Mouse (Mus musculus) midbrain, embryonic 13.5 days (tissue): ENCODE results near the gene Tbc1d1. TPM values are rescaled to one million over a fixed set of nuclear protein-coding genes. Genes with fewer than 3 reads are reported as not detected.

Experiments used
- ATAC-seq: fragments of 200-750 bp; cut with Nextera tagmentation; 2 replicates; pipeline ENCODE4 v1.8.0; 2017; ENCODE audit warnings: mild to moderate bottlenecking, moderate TSS enrichment, moderate library complexity
- H3K27ac ChIP-seq: fragments of 300-500 bp; sonication (generic); 2 replicates; pipeline ENCODE4 v1.5.1; 2015; ENCODE audit warnings: inconsistent platforms, mild to moderate bottlenecking, moderate library complexity
- H3K27me3 ChIP-seq: fragments of 300-500 bp; sonication (generic); 2 replicates; pipeline ENCODE4 v1.6.1; 2015; ENCODE audit warnings: mild to moderate bottlenecking, inconsistent platforms
- H3K36me3 ChIP-seq: fragments of 300-500 bp; sonication (generic); 2 replicates; pipeline ENCODE4 v1.6.1; 2015; ENCODE audit warnings: mild to moderate bottlenecking, inconsistent platforms
- H3K4me1 ChIP-seq: fragments of 300-500 bp; sonication (generic); replicated peaks from 2 replicates; pipeline ENCODE4 v1.6.1; 2015; ENCODE audit warnings: inconsistent platforms
- H3K4me2 ChIP-seq: fragments of 300-500 bp; sonication (generic); replicated peaks from 2 replicates; pipeline ENCODE4 v1.6.1; 2015; ENCODE audit warnings: moderate library complexity, mild to moderate bottlenecking, inconsistent platforms
- H3K4me3 ChIP-seq: fragments of 300-500 bp; sonication (generic); replicated peaks from 2 replicates; pipeline ENCODE4 v1.5.1; 2015; ENCODE audit warnings: mild to moderate bottlenecking, inconsistent platforms
- H3K9ac ChIP-seq: fragments of 300-500 bp; sonication (generic); replicated peaks from 2 replicates; pipeline ENCODE4 v1.6.1; 2015; ENCODE audit warnings: mild to moderate bottlenecking, inconsistent platforms
- H3K9me3 ChIP-seq: fragments of 300-500 bp; sonication (generic); 2 replicates; pipeline ENCODE4 v1.6.1; 2016; ENCODE audit warnings: mild to moderate bottlenecking, inconsistent platforms
- WGBS: fragments of 180-500 bp; shearing (Covaris S2); methylation state at CpG from one replicate; pipeline ENCODE4 v1.1.7; 2015; 5-methylcytosine and 5-hydroxymethylcytosine counted together
- polyA plus RNA-seq: library from polyadenylated mRNA; unstranded; fragments of >200 nt; fragmentation: Nextera tagmentation; extraction: Ambion mirVana; gene quantifications from 2 replicates; pipeline ENCODE4 v1.2.1, GENCODE M21; 2015

Gene Tbc1d1
- polyA plus RNA-seq, 1 experiment from 2014 or later = 11.7 TPM

- H3K36me3 ChIP-seq = no peaks in the 10 kb centered on the region
- no peak overlapping the region for H3K27ac ChIP-seq
- H3K9ac ChIP-seq = no peak overlapping the region
- WGBS = 95% methylated on average over 5 of the region's 5 CpGs
- H3K9me3 ChIP-seq = no peaks in the 10 kb centered on the region
- peaks cover 15% of the 10 kb centered on the region for H3K4me1 ChIP-seq
- ATAC-seq = no peak
- H3K4me3 ChIP-seq = no peak overlapping the region
- no peaks in the 10 kb centered on the region for H3K27me3 ChIP-seq
- H3K4me2 ChIP-seq = no peak overlapping the region
These were observed 217.6 kb downstream of the Tbc1d1 start for GRCm38 (mm10) chr5:64373695-64374094.

GRCm38 (mm10) chr5:64375851-64376250, 219.7 kb downstream of the Tbc1d1 start:
- Histone ChIP-seq H3K4me2 (no peak overlapping the region; the same call in 1 of the 2 replicates), H3K4me1 (peaks cover 20% of the 10 kb centered on the region), H3K9me3 (no peaks in the 10 kb centered on the region), H3K27me3 (no peaks in the 10 kb centered on the region), H3K27ac (no peak overlapping the region), H3K4me3 (no peak overlapping the region), H3K9ac (no peak overlapping the region), H3K36me3 (no peaks in the 10 kb centered on the region)
- WGBS = 78% methylated on average over 3 of the region's 3 CpGs
- ATAC-seq = no peak

- H3K9me3 ChIP-seq = no peaks in the 10 kb centered on the region
These were observed 220.4 kb downstream of the Tbc1d1 start for GRCm38 (mm10) chr5:64376466-64376865.

GRCm38 (mm10) chr5:64377705-64378104, 221.6 kb downstream of the Tbc1d1 start:
- no peak for ATAC-seq
- H3K9ac ChIP-seq = no peak overlapping the region
- no peak overlapping the region for H3K4me3 ChIP-seq
- H3K27me3 ChIP-seq = no peaks in the 10 kb centered on the region
- peaks cover 36% of the 10 kb centered on the region for H3K4me1 ChIP-seq
- H3K27ac ChIP-seq = no peak overlapping the region
- H3K9me3 ChIP-seq = no peaks in the 10 kb centered on the region
- no peaks in the 10 kb centered on the region for H3K36me3 ChIP-seq
- WGBS = 85% methylated on average over 8 of the region's 8 CpGs
- no peak overlapping the region for H3K4me2 ChIP-seq

More at GRCm38 (mm10) chr5:64376466-64376865, 220.4 kb downstream of the Tbc1d1 start:
- ATAC-seq = no peak
- no peaks in the 10 kb centered on the region for H3K36me3 ChIP-seq
- H3K27ac ChIP-seq = no peak overlapping the region
- H3K4me2 ChIP-seq = no peak overlapping the region
- H3K4me3 ChIP-seq = no peak overlapping the region
- H3K27me3 ChIP-seq = no peaks in the 10 kb centered on the region
- H3K9ac ChIP-seq = no peak overlapping the region
- peaks cover 26% of the 10 kb centered on the region for H3K4me1 ChIP-seq
- 72% methylated on average over 7 of the region's 7 CpGs for WGBS

GRCm38 (mm10) chr5:64378591-64379275, 222.6 kb downstream of the Tbc1d1 start:
- no peak overlapping the region for H3K4me3 ChIP-seq
- H3K27ac ChIP-seq = no peak overlapping the region; the same call in 1 of the 2 replicates
- peaks cover 37% of the 10 kb centered on the region for H3K4me1 ChIP-seq
- H3K9ac ChIP-seq = no peak overlapping the region
- H3K9me3 ChIP-seq = no peaks in the 10 kb centered on the region
- H3K27me3 ChIP-seq = no peaks in the 10 kb centered on the region
- ATAC-seq = no peak
- no peaks in the 10 kb centered on the region for H3K36me3 ChIP-seq
- no peak overlapping the region for H3K4me2 ChIP-seq
- 73% methylated on average over 13 of the region's 13 CpGs for WGBS

- Histone ChIP-seq H3K4me3 (no peak overlapping the region), H3K27ac (no peak overlapping the region), H3K27me3 (no peaks in the 10 kb centered on the region), H3K4me1 (peaks cover 33% of the 10 kb centered on the region), H3K9ac (no peak overlapping the region), H3K4me2 (no peak overlapping the region), H3K36me3 (no peaks in the 10 kb centered on the region), H3K9me3 (no peaks in the 10 kb centered on the region)
- WGBS = 87% methylated on average over 5 of the region's 5 CpGs
- no peak for ATAC-seq
These were observed 223.7 kb downstream of the Tbc1d1 start for GRCm38 (mm10) chr5:64379829-64380228.

GRCm38 (mm10) chr5:64380698-64381375, 224.7 kb downstream of the Tbc1d1 start:
- no peaks in the 10 kb centered on the region for H3K36me3 ChIP-seq
- H3K27me3 ChIP-seq = no peaks in the 10 kb centered on the region
- WGBS = 63% methylated on average over 11 of the region's 11 CpGs
- H3K27ac ChIP-seq = 0 out of 2 replicates have a peak overlapping the region, but pooled peaks have one; percentile 19
- H3K4me2 ChIP-seq = no peak overlapping the region
- peaks cover 27% of the 10 kb centered on the region for H3K4me1 ChIP-seq
- H3K9ac ChIP-seq = no peak overlapping the region
- H3K9me3 ChIP-seq = no peaks in the 10 kb centered on the region
- no peak overlapping the region for H3K4me3 ChIP-seq
- ATAC-seq = no peak; the same call in 1 of the 2 replicates

- H3K4me3 ChIP-seq = no peak overlapping the region
- H3K4me1 ChIP-seq = peaks cover 27% of the 10 kb centered on the region
- H3K9me3 ChIP-seq = no peaks in the 10 kb centered on the region
- H3K4me2 ChIP-seq = no peak overlapping the region
- H3K9ac ChIP-seq = no peak overlapping the region
- H3K27ac ChIP-seq = peak overlapping the region; percentile 58
- H3K36me3 ChIP-seq = no peaks in the 10 kb centered on the region
- H3K27me3 ChIP-seq = no peaks in the 10 kb centered on the region
- 15% methylated on average over 8 of the region's 8 CpGs for WGBS
- ATAC-seq = peak; percentile 24; the same call in 1 of the 2 replicates
These were observed 225.4 kb downstream of the Tbc1d1 start for GRCm38 (mm10) chr5:64381538-64381937.

GRCm38 (mm10) chr5:64382451-64383057, 226.4 kb downstream of the Tbc1d1 start:
- H3K9ac ChIP-seq = no peak overlapping the region
- H3K27me3 ChIP-seq = no peaks in the 10 kb centered on the region
- no peak overlapping the region for H3K4me3 ChIP-seq
- no peaks in the 10 kb centered on the region for H3K9me3 ChIP-seq
- no peaks in the 10 kb centered on the region for H3K36me3 ChIP-seq
- 18% methylated on average over 8 of the region's 8 CpGs for WGBS
- H3K4me1 ChIP-seq = peaks cover 27% of the 10 kb centered on the region
- H3K4me2 ChIP-seq = no peak overlapping the region
- H3K27ac ChIP-seq = no peak overlapping the region
- ATAC-seq = peak; percentile 81

- peaks cover 24% of the 10 kb centered on the region for H3K4me1 ChIP-seq
- 75% methylated on average over 4 of the region's 4 CpGs for WGBS
- ATAC-seq = no peak
These were observed 227.1 kb downstream of the Tbc1d1 start for GRCm38 (mm10) chr5:64383215-64383614.

GRCm38 (mm10) chr5:64384546-64384945, 228.4 kb downstream of the Tbc1d1 start:
- H3K36me3 ChIP-seq = no peaks in the 10 kb centered on the region
- H3K4me3 ChIP-seq = no peak overlapping the region
- H3K9me3 ChIP-seq = no peaks in the 10 kb centered on the region
- H3K9ac ChIP-seq = no peak overlapping the region
- no peak for ATAC-seq
- H3K4me1 ChIP-seq = peaks cover 30% of the 10 kb centered on the region
- no peak overlapping the region for H3K27ac ChIP-seq
- 0 out of 2 replicates have a peak, but pooled peaks cover 3% of the 10 kb centered on the region for H3K27me3 ChIP-seq
- H3K4me2 ChIP-seq = no peak overlapping the region
- 71% methylated on average over 6 of the region's 6 CpGs for WGBS

More at GRCm38 (mm10) chr5:64383215-64383614, 227.1 kb downstream of the Tbc1d1 start:
- Histone ChIP-seq H3K9ac (no peak overlapping the region), H3K9me3 (no peaks in the 10 kb centered on the region), H3K27ac (no peak overlapping the region), H3K36me3 (no peaks in the 10 kb centered on the region), H3K4me3 (no peak overlapping the region), H3K4me2 (no peak overlapping the region), H3K27me3 (0 out of 2 replicates have a peak, but pooled peaks cover 3% of the 10 kb centered on the region)

- H3K4me3 ChIP-seq = no peak overlapping the region
- H3K4me1 ChIP-seq = peaks cover 21% of the 10 kb centered on the region
- no peak for ATAC-seq
- no peak overlapping the region for H3K9ac ChIP-seq
- no peak overlapping the region for H3K27ac ChIP-seq
- H3K27me3 ChIP-seq = 0 out of 2 replicates have a peak, but pooled peaks cover 3% of the 10 kb centered on the region
- H3K4me2 ChIP-seq = no peak overlapping the region
- no peaks in the 10 kb centered on the region for H3K9me3 ChIP-seq
- H3K36me3 ChIP-seq = no peaks in the 10 kb centered on the region
- WGBS = 87% methylated on average over 3 of the region's 3 CpGs
These were observed 230.9 kb downstream of the Tbc1d1 start for GRCm38 (mm10) chr5:64386996-64387395.
